Comparison of ENCODE assay signal across 13 mouse cellular contexts in the genomic region with DNA sequence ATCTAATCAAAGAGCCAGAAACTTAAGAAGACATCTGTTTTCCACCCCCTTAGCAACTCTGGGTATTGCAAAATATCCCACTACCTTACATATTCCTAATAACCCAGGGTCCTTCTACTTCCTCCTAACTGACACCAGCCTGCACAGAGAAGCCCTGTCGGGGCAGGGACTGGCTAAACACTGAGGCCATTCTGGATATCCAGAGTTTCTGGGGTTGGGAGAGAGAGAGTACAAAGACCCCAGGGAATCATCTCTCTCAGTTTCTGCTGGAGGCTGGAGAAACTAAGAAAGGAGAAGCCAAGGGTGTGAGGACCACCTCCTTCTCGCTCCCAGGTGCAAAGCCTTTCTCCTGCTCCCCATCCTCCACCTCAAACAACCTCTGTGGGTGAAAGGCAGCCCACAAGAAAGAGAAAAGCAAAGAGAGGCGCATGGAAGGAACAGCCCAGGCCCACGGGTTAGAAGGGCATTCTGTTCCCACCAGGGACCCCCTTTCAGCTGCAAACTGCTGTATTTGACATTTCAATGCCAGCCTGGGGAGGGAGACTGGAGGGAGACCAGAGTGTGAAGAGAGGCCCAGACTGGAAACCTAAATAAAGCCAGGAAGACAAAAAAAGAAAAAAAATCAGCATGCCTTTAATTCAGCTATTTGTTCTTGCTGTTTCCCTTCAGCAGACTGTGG.
DNase-seq lines count a peak whose midpoint lies in the region; ATAC-seq and TF ChIP-seq lines count a peak whose summit lies in the region.
"Had no signal": no experiment of that assay in that cellular context is flagged by ENCODE, and none has a peak within 500 bp of the region (broad histone marks: within the 10 kb centered on the region; RNA-seq: fewer than 3 reads in every experiment).

No protein-coding gene starts in this region.

- H3K36me3 ChIP-seq in E14TG2a.4 (ENCODE audit: insufficient read depth, low read length) = no peaks in the 10 kb centered on the region
- H3K36me3 ChIP-seq in forebrain, embryonic 13.5 days (ENCODE audit: poor library complexity, severe bottlenecking) = no peaks in the 10 kb centered on the region
- no peaks in the 10 kb centered on the region for H3K36me3 ChIP-seq in midbrain, embryonic 11.5 days (ENCODE audit: control insufficient read depth, insufficient read depth, low read length)
- H3K36me3 ChIP-seq: G1E had no signal

- peak; percentile 80 for DNase-seq in R1 (ENCODE audit: low read depth, low spot score)
- DNase-seq in midbrain, embryonic 11.5 days (ENCODE audit: low spot score, missing footprints) = peak; percentile 93
- no peak for DNase-seq in kidney, adult 18-20 months
- no peak for DNase-seq in kidney, adult 8-10 months
- DNase-seq in adipocyte (ENCODE audit: low spot score) = no peak
- DNase-seq: adrenal gland, adult 8-10 months; cerebellum, adult 2 months; right cerebral cortex, postnatal 4 days had no signal

- 8% methylated on average over 4 of the region's 4 CpGs for WGBS in forebrain, embryonic 13.5 days
- 8% methylated on average over 4 of the region's 4 CpGs for WGBS in midbrain, embryonic 11.5 days

- H3K4me3 ChIP-seq in E14TG2a.4 (replicated peaks; ENCODE audit: low read length) = 0 out of 2 replicates have a peak overlapping the region, but pooled peaks have one; percentile 23
- no peak overlapping the region for H3K4me3 ChIP-seq in forebrain, embryonic 13.5 days
- H3K4me3 ChIP-seq in midbrain, embryonic 11.5 days (ENCODE audit: low read depth, low read length) = no peak overlapping the region

- peaks cover 37% of the 10 kb centered on the region for H3K4me1 ChIP-seq in E14TG2a.4 (replicated peaks; ENCODE audit: low read depth, low read length)
- peaks cover 28% of the 10 kb centered on the region for H3K4me1 ChIP-seq in forebrain, embryonic 13.5 days
- peaks cover 25% of the 10 kb centered on the region for H3K4me1 ChIP-seq in midbrain, embryonic 11.5 days (ENCODE audit: control insufficient read depth, insufficient read depth, low read length)

- no peak overlapping the region for H3K4me2 ChIP-seq in forebrain, embryonic 13.5 days
- H3K4me2 ChIP-seq in midbrain, embryonic 11.5 days = no peak overlapping the region

- H3K27me3 ChIP-seq in E14TG2a.4 (ENCODE audit: insufficient read depth, low read length) = peaks cover 6% of the 10 kb centered on the region; the same call in 1 of the 2 replicates
- H3K27me3 ChIP-seq in forebrain, embryonic 13.5 days = no peaks in the 10 kb centered on the region
- no peaks in the 10 kb centered on the region for H3K27me3 ChIP-seq in midbrain, embryonic 11.5 days (ENCODE audit: control insufficient read depth, insufficient read depth, low read length)

- no peaks in the 10 kb centered on the region for H3K9me3 ChIP-seq in E14TG2a.4 (ENCODE audit: low read length)
- H3K9me3 ChIP-seq in forebrain, embryonic 13.5 days (replicated peaks) = no peaks in the 10 kb centered on the region
- H3K9me3 ChIP-seq in midbrain, embryonic 11.5 days (ENCODE audit: control insufficient read depth, low read length) = no peaks in the 10 kb centered on the region

- H3K9ac ChIP-seq in forebrain, embryonic 13.5 days = peak overlapping the region; percentile 27; the same call in 1 of the 2 replicates
- peak overlapping the region; percentile 47; the same call in 1 of the 2 replicates for H3K9ac ChIP-seq in midbrain, embryonic 11.5 days (ENCODE audit: low read length)

- ATAC-seq in forebrain, embryonic 13.5 days = peak; percentile 90
- ATAC-seq in midbrain, embryonic 11.5 days (ENCODE audit: low FRiP score) = peak; percentile 94
- ATAC-seq in granulocyte monocyte progenitor cell, adult 5-6 weeks (replicated peaks; ENCODE audit: poor library complexity, severe bottlenecking) = no peak

- no peak for TF ChIP-seq CTCF in E14TG2a.4 (conservative IDR thresholded peaks at IDR 0.05; ENCODE audit: low read length)

- H3K27ac ChIP-seq in forebrain, embryonic 13.5 days = peak overlapping the region; percentile 83
- H3K27ac ChIP-seq in midbrain, embryonic 11.5 days (ENCODE audit: low read depth, low read length) = peak overlapping the region; percentile 95
- H3K27ac ChIP-seq: kidney, postnatal 0 days had no signal

Comparison
In these comparisons a context has a peak if more than half of its experiments do, and no peak if none do; other contexts are left out.
1. DNase-seq: peak in R1 (single experiment) and midbrain, embryonic 11.5 days (single experiment); none in kidney, adult 18-20 months (single experiment), kidney, adult 8-10 months (0 of 2) and adipocyte (single experiment).